Comparison of ENCODE assay signal across 8 mouse cellular contexts in the genomic region with DNA sequence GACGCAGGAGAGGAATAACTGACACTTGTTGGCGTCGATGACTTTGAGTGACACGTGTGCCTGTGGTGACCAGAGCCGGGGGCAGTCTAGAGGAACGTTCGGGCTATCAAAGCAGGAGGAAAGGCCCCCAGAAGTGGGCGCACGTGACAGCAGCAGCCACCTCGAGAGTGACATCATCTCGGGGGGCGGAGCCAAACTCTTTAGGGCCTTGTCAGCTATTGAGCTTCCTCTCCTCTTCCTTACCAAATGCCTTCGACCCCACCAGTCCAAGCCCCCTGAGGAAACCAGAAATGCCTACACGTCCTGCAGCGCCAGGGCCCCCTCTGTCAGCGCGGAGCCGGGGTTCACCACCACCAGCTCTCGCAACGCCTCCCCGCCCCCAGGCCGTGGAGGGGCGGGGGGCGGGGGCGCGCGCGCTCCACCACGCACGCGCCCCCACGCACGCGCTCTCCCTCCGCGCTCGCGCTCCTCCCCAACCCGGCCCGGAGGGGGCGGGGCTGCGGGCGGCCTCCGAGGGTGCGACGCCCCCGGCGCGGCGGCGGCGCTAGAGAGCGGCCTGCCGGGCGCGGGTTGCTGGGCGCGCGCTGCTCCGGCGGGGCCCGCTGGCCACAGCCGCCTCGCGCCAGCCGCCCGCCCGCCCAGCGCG. TPM values are rescaled to one million over a fixed set of nuclear protein-coding genes. Genes with fewer than 3 reads are reported as not detected.
A peak's percentile ranks its signal among the peaks of the same experiment; 100 is the strongest.
DNase-seq lines count a peak whose midpoint lies in the region; ATAC-seq and TF ChIP-seq lines count a peak whose summit lies in the region.

No protein-coding gene starts in this region.

- H3K4me1 ChIP-seq in embryonic fibroblast, embryonic 13.5 days (ENCODE audit: control insufficient read depth, insufficient read depth, low read length) = no peaks in the 10 kb centered on the region
- peaks cover 13% of the 10 kb centered on the region for H3K4me1 ChIP-seq in heart, embryonic 12.5 days (replicated peaks)
- H3K4me1 ChIP-seq in kidney, embryonic 16.5 days (ENCODE audit: insufficient read depth, low read length) = peaks cover 11% of the 10 kb centered on the region

- peak overlapping the region; percentile 97 for H3K9ac ChIP-seq in heart, embryonic 12.5 days
- peak overlapping the region; percentile 97 for H3K9ac ChIP-seq in kidney, embryonic 16.5 days (replicated peaks; ENCODE audit: low read length)

- no peak overlapping the region for H3K27ac ChIP-seq in embryonic fibroblast, embryonic 13.5 days (ENCODE audit: insufficient read depth, low read length)
- peak overlapping the region; percentile 97 for H3K27ac ChIP-seq in heart, embryonic 12.5 days (ENCODE audit: poor library complexity, severe bottlenecking)
- H3K27ac ChIP-seq in kidney, embryonic 16.5 days (ENCODE audit: low read length) = peak overlapping the region; percentile 91

- H3K9me3 ChIP-seq in heart, embryonic 12.5 days (replicated peaks) = 0 out of 2 replicates have a peak, but pooled peaks cover 4% of the 10 kb centered on the region
- no peaks in the 10 kb centered on the region for H3K9me3 ChIP-seq in kidney, embryonic 16.5 days (ENCODE audit: low read length)

- peak overlapping the region; percentile 65 for H3K4me3 ChIP-seq in embryonic fibroblast, embryonic 13.5 days (ENCODE audit: insufficient read depth, low read length)
- H3K4me3 ChIP-seq in heart, embryonic 12.5 days = peak overlapping the region; percentile 94
- peak overlapping the region; percentile 72 for H3K4me3 ChIP-seq in kidney, embryonic 16.5 days (ENCODE audit: low read length)

- DNase-seq in B cell, adult 2 months = peak; percentile 91 to 92
- DNase-seq in brain, adult 2 months (ENCODE audit: low read depth, low spot score) = peak; percentile 95
- DNase-seq in liver = peak; percentile 86
- peak; percentile 14 to 64 for DNase-seq in monocyte, adult 2 months (ENCODE audit: low read depth in 1 of 2, low spot score in 2 of 2)
- peak; percentile 46 to 61 for DNase-seq in spleen, postnatal 14 days (ENCODE audit: low spot score in 2 of 2)

- peak; percentile 95 for ATAC-seq in heart, embryonic 12.5 days (ENCODE audit: insufficient number of reproducible peaks, low FRiP score)
- ATAC-seq in kidney, embryonic 16.5 days (ENCODE audit: low FRiP score, low TSS enrichment) = peak; percentile 96

- no peak for TF ChIP-seq CTCF in embryonic fibroblast, embryonic 13.5 days (IDR thresholded peaks at IDR 0.05; ENCODE audit: borderline replicate concordance, insufficient read depth, low read length)

- no peaks in the 10 kb centered on the region for H3K27me3 ChIP-seq in heart, embryonic 12.5 days (replicated peaks)
- no peaks in the 10 kb centered on the region for H3K27me3 ChIP-seq in kidney, embryonic 16.5 days (ENCODE audit: insufficient read depth, low read length)

- no peaks in the 10 kb centered on the region for H3K36me3 ChIP-seq in heart, embryonic 12.5 days
- no peaks in the 10 kb centered on the region for H3K36me3 ChIP-seq in kidney, embryonic 16.5 days (ENCODE audit: insufficient read depth, low read length)

- H3K4me2 ChIP-seq in heart, embryonic 12.5 days = peak overlapping the region; percentile 81
- H3K4me2 ChIP-seq in kidney, embryonic 16.5 days (replicated peaks; ENCODE audit: low read depth, low read length) = peak overlapping the region; percentile 88

- TF ChIP-seq POLR2A in embryonic fibroblast, embryonic 13.5 days (IDR thresholded peaks at IDR 0.05; ENCODE audit: low read depth, low read length) = peak; percentile 50

- WGBS in heart, embryonic 12.5 days = 5% methylated on average over 56 of the region's 70 CpGs
- WGBS in kidney, embryonic 16.5 days = 0% methylated on average over 24 of the region's 70 CpGs

RNA-seq across cellular contexts. Expression of gene Tanc2, which starts 0.4 kb away (rescaled TPM):
- polyA plus RNA-seq in embryonic fibroblast, embryonic 13.5 days (2011; ENCODE audit: insufficient read length, low read depth, missing spikeins) = 19.8 and 32.0 TPM in 2 replicates
- 24.4 and 26.1 TPM in 2 replicates for polyA plus RNA-seq in heart, embryonic 12.5 days (2016; fragmentation: Nextera tagmentation; extraction: Ambion mirVana)
- polyA plus RNA-seq in kidney, embryonic 16.5 days (2015; fragmentation: Nextera tagmentation; extraction: Ambion mirVana) = 7.1 and 9.3 TPM in 2 replicates

Comparison
In these comparisons a context has a peak if more than half of its experiments do, and no peak if none do; other contexts are left out.
1. DNase-seq: peak in every context shown above with its lines; median percentile 95 in brain, adult 2 months; 92 in B cell, adult 2 months; 86 in liver; 54 in spleen, postnatal 14 days; 39 in monocyte, adult 2 months.